Mouse (Mus musculus) cortical plate, adult 2 months (tissue): ENCODE results near the gene Pi16.

ENCODE experiments used
- CTCF ChIP-seq: fragments of 200-500 bp; IDR thresholded peaks from 2 replicates; pipeline ENCODE4 v1.5.1; 2011; ENCODE audit warnings: mild to moderate bottlenecking, control low read depth, low read length; ENCODE audit not compliant: insufficient read depth; ENCODE audit errors: extremely low read depth
- POLR2A ChIP-seq: fragments of 200-500 bp; IDR thresholded peaks from 2 replicates; pipeline ENCODE4 v1.6.1; 2011; ENCODE audit warnings: mild to moderate bottlenecking, low read length, control low read depth; ENCODE audit not compliant: insufficient read depth; ENCODE audit errors: extremely low read depth

GRCm38 (mm10) chr17:29318731-29319250 is 1.3 kb downstream of the Pi16 start:
- TF ChIP-seq POLR2A, result no peak
- no peak for TF ChIP-seq CTCF
